Mouse (Mus musculus) myocyte (in vitro differentiated cells): ENCODE measurements around the gene Cd34.

Experiments
- E2F4 ChIP-seq: IDR thresholded peaks from one replicate; pipeline ENCODE4 v1.6.1; 2011; ENCODE audit warnings: mild to moderate bottlenecking, control low read depth, moderate library complexity; ENCODE audit not compliant: insufficient read depth
- MAX ChIP-seq: IDR thresholded peaks from one replicate; pipeline ENCODE4 v1.6.1; 2011; ENCODE audit warnings: low read depth, mild to moderate bottlenecking, control low read depth
- POLR2A ChIP-seq: IDR thresholded peaks from one replicate; pipeline ENCODE4 v1.6.1; 2011; ENCODE audit warnings: low read depth, mild to moderate bottlenecking, control low read depth, moderate library complexity; ENCODE audit not compliant: insufficient read length
- POLR2AphosphoS2 ChIP-seq: IDR thresholded peaks from one replicate; pipeline ENCODE4 v1.6.1; 2011; ENCODE audit warnings: low read depth, control low read depth; ENCODE audit not compliant: insufficient read length
- TCF3 ChIP-seq: IDR thresholded peaks from one replicate; pipeline ENCODE4 v1.6.1; 2011; ENCODE audit warnings: low read depth, control low read depth; ENCODE audit not compliant: insufficient read length

- TF ChIP-seq POLR2A, result no peak
- no peak for TF ChIP-seq MAX
- TF ChIP-seq E2F4, result no peak
- TF ChIP-seq POLR2AphosphoS2, result no peak
- no peak for TF ChIP-seq TCF3
These were observed 46.3 kb downstream of the Cd34 start for GRCm38 (mm10) chr1:194984914-194985313.
